ENCODE assay signal across 26 mouse cellular contexts in genomic region chr13:96728289-96728688, GRCm38 (mm10). TPM values are rescaled to one million over a fixed set of nuclear protein-coding genes. Genes with fewer than 3 reads are reported as not detected.
DNase-seq lines count a peak whose midpoint lies in the region.
"Had no signal": no experiment of that assay in that cellular context is flagged by ENCODE, and none has a peak within 500 bp of the region (broad histone marks: within the 10 kb centered on the region; RNA-seq: fewer than 3 reads in every experiment).

No protein-coding gene starts in this region.

- DNase-seq in ES-CJ7 (ENCODE audit: low read depth, low spot score) (peak; percentile 9), ZHBTc4 (ENCODE audit: low read depth, low spot score) (peak; percentile 11)
- peak; percentile 93 for DNase-seq in gonadal fat pad, adult 2 months (ENCODE audit: low read depth)
- no peak for DNase-seq in cerebellum, adult 11 months
- DNase-seq in layer of hippocampus, adult 9-11 months = no peak
- DNase-seq in adrenal gland, adult 2 months = no peak
- DNase-seq: adrenal gland, adult 8-10 months; adrenal gland, postnatal 14 days; adrenal gland, postnatal 36 days; cerebellum, adult 18-20 months; cerebellum, adult 8-10 months; cerebellum, adult 9-11 months; cerebellum, postnatal 14 days; cerebellum, postnatal 36 days; embryo, embryonic 11 days; forebrain, postnatal 0 days had no signal

RNA-seq across cellular contexts. Expression of gene Ankrd31, which starts 19.8 kb away (rescaled TPM):
- not detected in 2 replicates for polyA plus RNA-seq in gonadal fat pad, adult 2 months (2012; rRNA removed)
- total RNA-seq in adrenal gland, adult 2 months (2021) = under 1 TPM in 1 of 2 experiments, not detected in 1; 0.17 TPM
- polyA plus RNA-seq in adrenal gland, adult 2 months (2012; rRNA removed) = not detected in 2 replicates
- total RNA-seq: adrenal gland, postnatal 14 days; CH12.LX; common myeloid progenitor, adult 5-6 weeks; forebrain, postnatal 0 days; MEL had no signal
- polyA plus RNA-seq: CD4-positive, CD25-positive, alpha-beta regulatory T cell, adult 4 months; embryonic facial prominence, embryonic 11.5 days; embryonic facial prominence, embryonic 13.5 days; embryonic facial prominence, embryonic 15.5 days; forebrain, embryonic 11.5 days; forebrain, embryonic 13.5 days; forebrain, embryonic 15.5 days had no signal

RNA-seq across cellular contexts. Expression of gene Hmgcr, which starts 57.6 kb away (rescaled TPM):
- polyA plus RNA-seq in gonadal fat pad, adult 2 months (2012; rRNA removed) = 21.5 and 33.5 TPM in 2 replicates
- 100 to 1,000 TPM in 1 of 2 experiments, 10 to 100 TPM in 1; 33.6 to 276 TPM for total RNA-seq in adrenal gland, adult 2 months (2021)
- 16.3 and 40.0 TPM in 2 replicates for polyA plus RNA-seq in adrenal gland, adult 2 months (2012; rRNA removed)

Comparison
In these comparisons a context has a peak if more than half of its experiments do, and no peak if none do; other contexts are left out.
1. DNase-seq: peak in ES-CJ7 (single experiment), ZHBTc4 (single experiment) and gonadal fat pad, adult 2 months (single experiment); none in cerebellum, adult 11 months (single experiment), layer of hippocampus, adult 9-11 months (single experiment) and adrenal gland, adult 2 months (single experiment).